Mouse (Mus musculus) kidney, adult 9 months (tissue): ENCODE measurements around the gene Mmp3.
"Not testable (repeated sequence)": the region's sequence is repeated elsewhere in the genome, so short reads cannot be mapped to it uniquely, and the experiment has no call there.

Experiments
- DNase-seq: peaks from one replicate; pipeline ENCODE4 v3.0.0; 2022

The Mmp3 gene

DNA sequence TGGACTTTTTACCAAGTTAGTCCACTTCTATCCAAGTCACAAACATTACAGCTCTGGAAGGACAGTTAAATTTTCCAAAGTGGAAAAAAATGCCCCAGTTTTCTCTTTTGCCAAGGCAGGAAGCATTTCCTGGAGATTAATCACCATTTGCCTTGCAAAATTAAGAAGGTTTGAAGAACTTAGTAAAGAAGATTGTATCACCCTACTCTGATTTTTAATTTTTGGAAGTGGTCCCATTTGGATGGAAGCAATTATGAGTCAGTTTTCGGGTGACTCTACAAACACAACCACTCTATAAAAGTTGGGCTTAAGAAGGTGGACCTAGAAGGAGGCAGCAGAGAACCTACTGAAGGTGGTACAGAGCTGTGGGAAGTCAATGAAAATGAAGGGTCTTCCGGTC is at the start of gene Mmp3:
Gene Mmp3, plus strand, starts transcription at position 301 of the 400 bp plus-strand sequence.
- DNase-seq = no peak

DNA sequence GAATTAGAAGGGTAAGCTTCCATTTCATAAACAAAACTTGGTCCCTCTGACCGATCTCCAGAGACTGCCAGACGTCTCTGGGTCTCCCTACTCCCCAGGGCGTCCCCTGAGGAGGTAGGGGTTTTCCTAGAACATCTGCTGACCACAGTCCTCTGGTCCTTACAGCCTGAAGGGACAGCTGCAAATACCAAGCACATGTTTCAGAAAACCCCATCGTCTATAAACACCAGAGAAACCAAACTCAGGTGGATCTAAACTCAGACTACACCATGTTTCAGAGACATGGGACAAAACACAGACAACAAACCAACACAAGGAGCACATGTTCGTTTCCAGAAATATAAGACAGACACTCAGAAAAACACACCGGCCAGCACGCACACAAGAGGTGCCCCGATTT is 49.1 kb upstream of the Mmp3 start:
- DNase-seq = not testable (repeated sequence)

DNA sequence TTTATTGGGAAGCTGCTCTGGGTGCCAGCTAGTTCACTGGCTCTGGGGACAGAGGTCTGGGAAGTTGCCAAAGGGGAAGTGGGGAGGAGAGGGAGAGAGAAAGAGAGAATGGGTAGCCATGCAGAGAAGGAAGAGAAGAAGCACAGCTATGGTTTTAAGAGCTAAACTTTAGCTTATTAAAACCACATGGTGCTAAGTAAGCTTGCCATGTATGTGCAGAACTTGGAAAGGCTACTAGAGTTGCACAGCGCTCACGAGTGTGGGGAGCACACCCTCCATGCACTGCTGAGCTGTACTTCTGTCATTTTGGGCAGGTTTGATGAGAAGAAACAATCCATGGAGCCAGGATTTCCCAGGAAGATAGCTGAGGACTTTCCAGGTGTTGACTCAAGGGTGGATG is 7.7 kb downstream of the Mmp3 start:
- DNase-seq = no peak

DNA sequence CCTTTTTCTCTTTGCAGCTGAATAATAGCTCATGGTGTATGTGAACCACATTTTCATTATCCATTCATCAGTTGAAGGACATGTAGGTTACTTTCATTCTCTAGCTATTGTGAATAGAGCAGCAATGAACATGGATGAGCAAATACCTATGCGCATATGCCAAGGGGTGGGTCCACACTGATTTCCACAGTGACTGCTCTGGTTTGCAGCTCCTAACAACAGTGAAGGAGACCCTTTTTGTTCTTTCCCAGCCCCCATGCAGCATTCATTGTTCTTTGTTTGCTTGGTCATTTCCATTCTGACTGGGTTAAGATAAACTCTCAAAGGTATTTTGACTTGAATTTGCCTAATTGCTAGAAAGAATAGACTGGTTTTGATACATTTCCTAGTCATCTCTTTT is 24.6 kb downstream of the Mmp3 start:
- no peak for DNase-seq

DNA sequence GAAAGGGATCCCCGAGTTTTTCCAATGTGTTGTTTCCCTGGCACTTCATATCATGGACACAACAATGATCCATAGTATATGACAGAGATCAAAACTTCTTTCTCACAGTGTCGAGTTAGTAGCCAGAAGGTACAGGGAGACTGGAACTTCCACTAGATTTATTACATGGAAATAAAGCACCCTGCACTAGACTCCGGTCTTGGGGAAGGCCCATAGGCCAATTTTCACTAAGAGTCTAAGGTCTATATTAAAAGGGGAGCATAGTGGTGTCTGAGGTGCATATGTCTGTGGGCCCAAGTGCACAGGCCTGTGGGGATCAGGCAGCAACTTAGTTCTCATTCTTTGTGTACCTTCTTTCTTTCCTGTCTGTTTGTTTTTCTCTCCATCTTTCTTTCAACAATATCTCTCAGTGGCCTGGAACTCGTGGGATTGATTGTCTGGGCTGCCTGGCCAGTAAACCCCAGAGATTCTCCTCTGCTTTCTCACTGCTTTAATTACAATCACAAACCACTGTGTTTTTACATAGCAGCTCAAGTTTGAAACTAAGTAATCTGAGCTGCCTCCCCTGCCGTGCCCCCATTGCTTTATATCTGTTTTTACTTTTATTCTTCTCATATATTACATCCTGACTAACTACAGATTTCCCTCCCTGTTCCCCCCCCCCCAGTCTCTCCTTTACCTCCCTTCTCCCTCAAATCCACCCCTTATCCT is 38.2 kb downstream of the Mmp3 start:
- no peak for DNase-seq

DNA sequence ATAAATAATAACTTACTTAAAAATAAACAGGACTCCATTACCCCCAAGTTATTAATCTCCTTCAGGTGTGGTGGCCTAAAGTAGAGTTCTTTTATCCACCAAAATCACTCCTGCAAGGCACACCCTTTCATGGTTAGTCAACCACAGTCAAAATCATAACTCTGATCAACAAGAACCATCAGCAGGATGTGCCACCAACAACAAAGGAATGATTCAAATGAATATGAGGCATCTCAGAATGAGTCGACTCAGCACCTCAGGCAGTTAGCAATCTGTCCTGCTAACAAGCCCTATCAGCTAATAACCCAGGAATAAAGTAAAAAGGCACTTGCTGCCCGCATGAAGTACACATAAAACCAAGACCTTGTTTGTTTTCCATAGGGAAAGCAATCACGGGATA is 55.5 kb downstream of the Mmp3 start:
- DNase-seq = no peak

DNA sequence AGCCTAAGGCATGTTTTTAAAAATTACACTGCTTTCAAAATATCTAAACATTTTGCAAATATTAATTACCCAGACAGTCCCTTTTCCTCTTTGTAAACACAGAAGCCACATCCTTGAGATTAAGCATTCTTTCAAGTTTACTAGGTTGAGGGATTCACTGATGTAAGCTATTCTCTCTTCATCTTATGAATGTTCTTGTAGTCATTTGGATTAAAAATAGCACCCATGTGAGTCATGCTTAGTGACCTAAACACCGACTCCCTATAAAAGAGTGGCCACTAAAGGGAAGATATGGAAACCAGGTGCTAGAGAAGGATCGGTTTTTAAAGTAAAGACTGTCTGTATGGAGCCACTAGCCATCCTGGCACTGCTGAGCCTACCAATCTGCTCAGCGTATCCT is 56.4 kb downstream of the Mmp3 start, which contains the start of gene Mmp10:
Gene Mmp10, plus strand, starts transcription at position 302 of the 400 bp plus-strand sequence.
- no peak for DNase-seq
